Mouse (Mus musculus) cerebellum, adult 9-10 months (tissue): Measurements from ENCODE around the gene Dnttip2.
A peak's percentile ranks its signal among the peaks of the same experiment; 100 is the strongest.
"Not testable (repeated sequence)": the region's sequence is repeated elsewhere in the genome, so short reads cannot be mapped to it uniquely, and the experiment has no call there.

Experiments
- DNase-seq: peaks from one replicate; pipeline ENCODE4 v3.0.0; 2022

Gene Dnttip2

DNA sequence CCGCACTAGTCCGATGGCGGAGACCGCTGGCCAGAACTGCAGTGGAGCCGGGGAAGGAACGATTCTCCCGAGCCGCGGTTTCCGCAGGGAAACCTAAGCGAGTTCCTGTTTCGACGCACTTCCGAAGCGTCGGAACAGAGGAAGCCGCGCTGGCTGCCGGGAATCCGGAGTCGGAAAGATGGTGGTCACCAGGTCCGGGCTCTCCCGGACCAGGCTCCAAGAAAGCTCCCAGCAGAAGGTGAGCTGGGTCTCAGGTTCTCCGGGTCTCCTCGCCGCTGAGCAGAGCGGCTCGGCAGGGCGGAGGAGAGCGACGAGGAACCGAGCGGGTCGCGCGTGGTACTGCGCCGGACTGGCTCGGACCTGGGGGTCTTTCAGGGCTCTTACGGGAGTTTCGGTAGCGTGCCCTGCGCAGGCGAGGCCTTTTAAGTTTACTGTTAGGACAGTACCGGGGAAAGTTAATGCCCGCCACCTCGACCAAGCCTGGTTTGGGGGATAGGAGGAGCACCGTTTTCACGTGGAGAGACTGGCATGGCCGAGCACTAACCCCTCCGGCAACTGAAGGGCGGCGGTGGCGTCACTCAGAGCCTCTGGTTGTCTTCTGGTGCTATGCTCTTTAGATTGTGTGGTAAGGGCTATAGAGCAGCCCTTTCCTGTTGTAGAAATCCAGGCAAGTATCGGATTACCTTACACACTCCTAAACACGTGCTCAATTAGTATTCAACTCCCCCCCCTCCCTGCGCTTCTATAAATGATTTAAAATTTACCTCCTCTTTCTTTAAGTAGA lies at the start of gene Dnttip2:
Gene Dnttip2, plus strand, starts transcription at position 148 of the 784 bp plus-strand sequence.
- DNase-seq = peak; percentile 88

DNA sequence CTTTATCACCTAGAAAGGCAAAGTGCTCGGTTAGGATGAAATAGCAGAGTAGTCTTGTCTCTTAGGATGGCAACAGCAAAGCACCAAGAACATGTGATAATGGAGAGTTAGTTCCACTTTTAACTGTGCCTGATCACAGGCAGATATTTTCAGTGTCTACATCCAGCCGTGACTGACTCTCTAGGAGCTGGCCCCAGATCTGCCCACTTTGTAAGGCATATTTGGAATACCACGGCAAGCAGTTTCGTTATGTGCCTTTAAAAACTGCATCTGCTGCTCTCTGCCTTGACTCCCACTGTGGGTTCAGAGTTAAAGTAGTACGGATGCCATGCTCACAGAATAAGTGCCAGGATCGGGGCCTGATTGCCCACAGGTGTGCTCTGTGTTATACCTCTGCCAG lies 47.2 kb upstream of the Dnttip2 start:
- DNase-seq = not testable (repeated sequence)

DNA sequence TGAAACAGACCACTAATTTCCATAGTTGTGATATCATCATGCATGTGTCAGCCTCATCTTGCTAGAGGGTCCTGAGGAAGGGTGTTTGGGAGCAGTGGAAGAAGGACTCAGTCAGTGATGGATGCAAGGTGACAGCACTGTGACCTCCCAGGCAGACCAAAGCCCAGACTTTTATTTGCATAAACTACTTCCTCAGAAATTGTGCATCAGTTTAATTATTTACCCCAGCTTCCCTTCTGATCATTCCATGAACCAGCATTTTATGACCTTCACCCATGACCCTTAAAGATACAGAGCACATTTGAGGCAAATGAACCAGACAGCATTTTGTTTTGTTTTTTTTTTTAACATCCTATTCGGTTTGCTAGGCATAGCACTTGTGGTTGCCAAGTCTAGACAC lies 38.4 kb upstream of the Dnttip2 start:
- DNase-seq = no peak

DNA sequence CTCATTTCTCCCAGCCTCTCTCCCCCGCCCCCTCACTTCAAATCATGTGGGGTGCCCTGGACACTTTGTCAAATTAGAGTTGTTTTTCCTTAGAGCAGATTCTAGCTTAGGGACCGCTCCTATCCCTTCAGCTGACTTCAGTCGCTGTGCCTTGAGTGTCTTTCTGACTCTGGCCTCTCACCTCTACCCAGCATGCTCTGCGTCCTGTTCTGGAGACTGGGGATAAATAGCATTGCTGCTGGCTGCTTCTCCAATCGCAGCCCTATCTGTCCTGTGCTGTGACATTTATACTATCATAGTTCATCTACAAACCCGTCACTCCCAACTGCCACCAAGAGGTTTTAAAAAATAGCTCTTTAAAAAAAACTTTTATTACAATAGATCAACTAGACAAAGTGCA lies 31.3 kb upstream of the Dnttip2 start:
- DNase-seq = no peak

DNA sequence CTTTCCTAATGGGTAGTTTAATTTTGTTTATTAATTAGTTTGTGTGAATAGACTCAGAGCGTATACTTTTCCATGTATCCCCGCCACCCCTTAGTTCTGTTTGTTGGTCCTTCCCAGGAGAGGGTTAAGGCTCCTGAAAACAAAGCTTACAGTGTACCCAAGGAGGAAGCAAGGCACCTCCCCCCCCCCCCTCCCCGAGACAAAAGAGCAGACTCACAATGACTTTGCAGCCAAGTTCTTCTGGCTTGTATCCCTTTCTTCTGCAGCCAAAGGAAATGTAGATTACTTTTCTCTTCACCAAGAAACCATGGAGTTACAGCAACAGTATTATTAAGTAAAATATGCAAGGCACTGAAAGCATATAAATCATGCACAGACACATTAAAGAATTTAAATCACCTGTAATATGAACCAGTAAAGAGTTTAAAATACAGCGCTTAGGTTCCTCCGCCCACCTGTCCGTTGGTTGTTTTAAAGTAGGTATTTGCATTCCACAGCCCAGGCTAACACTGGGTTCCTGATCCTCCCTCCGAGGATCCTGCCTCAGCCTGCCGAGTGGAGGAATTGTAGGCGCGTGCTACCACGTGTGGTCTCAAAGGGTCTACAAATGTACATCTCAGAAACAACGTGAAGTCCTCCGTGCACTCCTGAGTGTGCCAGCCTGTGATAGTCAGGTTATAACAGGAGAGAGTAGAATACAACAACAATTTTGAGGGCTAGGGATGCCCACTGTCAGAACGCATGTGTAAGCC lies 30.6 kb upstream of the Dnttip2 start:
- peak; percentile 38 for DNase-seq

DNA sequence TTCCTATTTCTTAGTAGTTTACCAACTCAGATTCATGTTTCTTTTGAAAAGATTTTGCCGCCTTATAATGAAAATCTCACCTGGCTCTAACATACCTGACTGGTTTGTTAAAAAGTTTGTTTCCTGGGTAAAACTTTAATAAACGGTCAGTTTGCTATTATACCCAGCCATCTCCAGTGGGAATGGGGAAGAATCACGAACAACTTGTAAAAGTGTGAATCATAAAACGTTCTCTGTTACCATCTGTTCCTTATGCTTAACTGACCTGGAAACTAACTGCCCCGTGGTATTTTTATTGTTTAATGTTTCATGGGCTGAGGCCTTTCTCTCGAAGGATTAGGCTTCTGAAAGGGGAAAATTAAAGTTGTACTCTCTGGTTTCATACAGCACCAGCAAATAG lies 29.4 kb upstream of the Dnttip2 start:
- DNase-seq = no peak

GRCm38 (mm10) chr3:122245215-122245877 lies 28.8 kb upstream of the Dnttip2 start, which contains the start of gene Gclm:
Gene Gclm (plus strand): TSS chr3:122245557.
- DNase-seq = peak; percentile 95

DNA sequence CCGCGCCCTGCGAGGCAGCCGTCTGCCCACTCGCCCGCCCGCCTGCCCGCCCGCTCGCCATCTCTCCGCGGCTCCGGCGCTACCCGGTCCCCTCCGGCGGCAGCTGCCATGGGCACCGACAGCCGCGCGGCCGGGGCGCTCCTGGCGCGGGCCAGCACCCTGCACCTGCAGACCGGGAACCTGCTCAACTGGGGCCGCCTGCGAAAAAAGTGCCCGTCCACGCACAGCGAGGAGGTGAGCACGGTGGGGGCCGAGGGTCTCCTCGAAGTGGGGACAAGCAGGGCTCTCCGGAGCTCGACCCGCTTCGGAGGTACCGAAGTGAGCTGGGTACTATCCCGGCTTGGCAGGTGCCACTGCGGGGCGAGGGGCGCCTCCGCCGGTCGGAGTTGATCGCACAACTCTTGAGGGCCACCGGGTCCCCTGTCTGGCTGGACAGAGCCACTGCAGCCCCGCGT lies 28.3 kb upstream of the Dnttip2 start:
- DNase-seq = peak; percentile 78

- peak; percentile 60 for DNase-seq
Observed at GRCm38 (mm10) chr3:122246406-122246805, 27.8 kb upstream of the Dnttip2 start.

- DNase-seq = peak; percentile 49
Observed at GRCm38 (mm10) chr3:122246986-122247767, 27.0 kb upstream of the Dnttip2 start.

- DNase-seq = peak; percentile 33
Observed at GRCm38 (mm10) chr3:122247768-122248100, 26.5 kb upstream of the Dnttip2 start.

- DNase-seq = peak; percentile 17
Observed at GRCm38 (mm10) chr3:122252466-122253253, 21.5 kb upstream of the Dnttip2 start.

DNA sequence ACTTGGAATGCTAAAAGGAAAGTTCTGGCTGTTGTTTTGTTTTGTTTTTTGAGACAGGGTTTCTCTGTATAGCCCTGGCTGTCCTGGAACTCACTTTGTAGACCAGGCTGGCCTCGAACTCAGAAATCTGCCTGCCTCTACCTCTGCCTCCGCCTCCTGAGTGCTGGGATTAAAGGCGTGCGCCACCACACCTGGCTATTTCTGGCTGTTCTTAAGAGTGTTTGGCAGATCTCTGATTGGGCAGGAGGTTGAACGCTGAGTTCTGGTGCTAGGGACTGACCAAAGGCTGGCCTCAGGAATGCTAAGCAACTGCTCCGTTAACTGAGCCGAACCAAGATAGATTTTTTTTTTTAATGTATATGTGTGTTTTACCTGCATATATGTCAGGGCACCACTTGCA lies 20.1 kb upstream of the Dnttip2 start:
- DNase-seq = not testable (repeated sequence)

DNA sequence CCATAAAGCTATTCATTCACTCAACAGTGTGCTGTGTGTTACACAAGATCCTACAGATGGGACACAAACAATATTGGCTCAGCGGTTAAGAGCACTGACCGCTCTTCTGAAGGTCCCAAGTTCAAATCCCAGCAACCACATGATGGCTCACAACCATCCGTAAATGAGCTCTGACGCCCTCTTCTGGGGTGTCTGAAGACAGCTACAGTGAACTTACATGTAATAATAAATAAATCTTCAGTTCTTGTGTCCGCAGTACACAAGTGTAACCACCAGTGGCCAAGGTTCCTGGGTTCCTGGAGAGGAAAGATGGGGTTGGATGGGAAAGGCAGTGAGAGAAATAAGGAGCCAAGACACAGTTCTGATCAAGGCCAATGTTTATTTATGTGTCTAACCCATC lies 4.2 kb upstream of the Dnttip2 start:
- no peak for DNase-seq

GRCm38 (mm10) chr3:122272565-122272964 lies 1.6 kb upstream of the Dnttip2 start:
- DNase-seq = not testable (repeated sequence)

DNA sequence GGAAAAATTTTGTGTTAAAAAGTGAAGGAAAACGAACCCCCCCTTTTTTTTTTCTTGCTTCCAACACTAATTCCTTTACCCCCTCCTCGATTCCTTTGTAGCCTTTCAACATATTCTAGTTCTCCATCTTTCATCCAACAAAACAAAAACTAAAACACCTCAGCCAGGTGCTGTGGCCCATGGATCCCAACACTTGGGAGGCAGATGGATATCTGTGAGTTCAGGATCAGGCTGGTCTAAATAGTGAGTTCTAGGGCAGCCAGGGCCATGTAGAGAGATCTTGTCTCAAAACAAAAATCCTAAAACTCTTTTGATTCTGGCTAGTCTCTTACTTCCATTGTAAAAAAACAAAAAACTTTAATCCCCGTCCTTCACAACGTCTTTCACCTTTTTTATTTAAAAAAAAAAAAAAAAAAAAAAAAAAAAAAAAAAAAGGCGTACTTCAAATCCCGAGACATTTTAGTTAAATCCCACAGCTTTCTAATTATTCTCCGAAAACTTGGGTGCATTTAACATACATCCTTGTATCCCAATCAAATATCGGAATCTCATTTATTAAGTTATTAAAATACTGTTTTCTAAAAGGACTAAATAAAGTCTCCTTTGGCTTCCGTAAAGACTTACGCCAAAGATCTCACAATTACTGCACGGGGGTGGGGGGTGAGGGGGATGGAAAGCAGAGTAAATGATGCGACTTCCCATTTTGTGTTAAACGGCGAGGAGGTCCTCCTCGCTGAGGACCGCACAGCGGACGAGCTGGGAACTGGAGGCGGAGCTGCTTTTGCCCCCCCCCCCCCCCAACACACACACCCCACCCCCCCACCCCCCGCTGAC lies 564 bp upstream of the Dnttip2 start:
- peak; percentile 65 for DNase-seq

GRCm38 (mm10) chr3:122275111-122275510 lies 923 bp downstream of the Dnttip2 start:
- no peak for DNase-seq

DNA sequence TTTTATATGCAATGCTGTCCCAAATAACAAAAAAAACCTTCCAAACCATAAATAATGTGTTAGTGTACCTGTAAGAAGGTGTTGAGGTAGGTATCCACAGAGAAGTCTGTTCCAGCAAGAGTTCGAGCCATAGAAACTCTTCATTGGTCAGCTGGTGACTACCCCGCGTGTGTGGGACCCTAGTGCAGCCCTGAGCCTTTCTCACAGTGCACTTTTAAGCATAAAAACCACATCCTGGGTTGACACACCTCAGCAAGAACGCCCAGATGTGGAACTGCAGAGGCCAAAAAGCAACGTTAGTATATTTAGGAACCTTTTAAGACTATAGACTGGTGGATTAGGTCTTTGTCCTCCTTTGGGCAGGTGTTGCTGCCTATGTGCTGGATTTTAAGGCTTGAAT lies 13.0 kb downstream of the Dnttip2 start:
- DNase-seq = no peak

DNA sequence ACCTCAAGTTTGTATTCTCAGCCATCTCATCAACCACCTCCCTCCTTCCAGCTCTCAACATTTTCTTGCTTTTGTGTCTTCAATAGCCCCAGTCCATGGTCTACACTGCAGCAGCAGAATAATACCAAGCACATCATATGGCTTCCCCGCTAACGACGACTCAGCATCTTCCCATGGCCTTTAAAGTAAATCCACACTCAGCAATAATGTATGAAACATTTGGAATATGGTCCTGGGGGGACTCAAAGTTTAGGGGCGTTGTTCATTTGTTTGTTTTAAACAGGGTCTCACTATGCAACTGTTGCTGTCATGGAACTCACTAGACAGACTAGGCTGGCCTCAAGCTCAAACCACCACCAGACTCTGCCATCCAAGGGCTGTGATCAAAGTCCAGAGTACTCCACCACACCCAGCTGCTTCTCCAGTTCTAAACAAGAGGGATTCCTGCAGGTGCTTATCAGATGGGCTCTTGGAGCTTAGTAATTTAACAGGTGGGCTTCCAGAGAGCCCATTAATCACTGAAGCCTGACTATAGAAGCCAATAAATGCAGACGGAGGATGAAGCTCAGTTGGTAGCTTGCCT lies 14.5 kb downstream of the Dnttip2 start:
- no peak for DNase-seq

GRCm38 (mm10) chr3:122289344-122289743 lies 15.2 kb downstream of the Dnttip2 start:
- not testable (repeated sequence) for DNase-seq

- no peak for DNase-seq
Observed at GRCm38 (mm10) chr3:122290696-122291095, 16.5 kb downstream of the Dnttip2 start.
